Mouse (Mus musculus): ENCODE data around the gene Tjp1. TPM values are rescaled to one million over a fixed set of nuclear protein-coding genes. Genes with fewer than 3 reads are reported as not detected.

Tjp1 gene
- polyA plus RNA-seq (2015; fragmentation: Nextera tagmentation; extraction: Ambion mirVana) = 26.8 and 33.5 TPM in 2 replicates

DNA sequence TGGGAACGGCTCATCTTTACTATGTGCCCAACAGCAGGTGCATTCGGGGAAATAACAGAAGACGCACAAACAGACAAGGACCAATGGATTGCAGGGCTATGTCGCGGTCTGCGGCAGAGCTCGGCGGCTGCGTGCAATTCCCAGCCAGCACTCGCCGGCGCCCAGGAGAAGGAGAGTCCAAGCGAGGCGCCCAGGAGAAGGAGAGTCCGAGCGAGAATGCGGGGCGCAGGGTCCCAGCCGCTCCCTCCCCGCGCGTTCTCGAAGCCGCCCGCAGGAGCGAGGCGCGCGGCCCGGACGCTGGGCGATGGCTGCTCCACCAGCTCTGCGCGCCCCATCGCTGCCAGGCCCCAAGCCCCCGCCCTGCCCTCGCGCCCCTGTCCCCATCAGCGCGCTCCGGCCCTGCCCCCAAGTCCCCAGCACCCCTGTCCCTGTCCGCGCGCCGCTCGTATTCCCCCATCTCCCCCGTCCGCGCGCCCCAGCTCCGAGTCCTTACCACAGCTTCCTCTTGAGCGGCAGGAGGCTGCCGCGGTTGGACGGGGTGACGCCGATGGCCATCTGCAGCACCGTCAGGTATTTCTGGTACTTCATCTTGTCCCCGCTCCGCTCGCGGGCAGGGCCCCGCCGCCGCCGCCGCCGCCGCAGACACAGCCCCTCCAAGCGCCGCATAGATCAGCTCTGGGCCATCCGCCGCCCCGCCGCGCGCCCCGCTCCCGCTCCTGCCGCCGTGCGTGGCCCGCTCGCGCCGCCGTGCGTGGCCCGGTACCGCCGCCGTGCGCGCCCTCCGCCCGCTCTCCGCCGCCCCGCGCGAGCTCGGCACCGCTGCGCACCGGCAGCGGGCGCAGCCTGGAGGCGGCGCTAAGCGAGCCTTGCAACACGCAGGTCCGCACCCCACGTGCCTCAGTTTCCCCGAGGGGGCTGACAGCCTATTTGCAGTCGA is at the start of gene Tjp1:
Gene Tjp1, minus strand, starts transcription at position 711 of the 937 bp plus-strand sequence.
- no peaks in the 10 kb centered on the region for H3K9me3 ChIP-seq
- H3K9ac ChIP-seq = peak within 1 kb of the TSS; percentile 78
- peak within 1 kb of the TSS; percentile 94 for H3K27ac ChIP-seq (replicated peaks)
- peaks cover 25% of the 10 kb centered on the region for H3K4me1 ChIP-seq (replicated peaks)
- H3K4me2 ChIP-seq = peak within 1 kb of the TSS; percentile 69
- WGBS = under 1% methylated on average over 107 of the region's 115 CpGs
- H3K27me3 ChIP-seq = peaks cover 20% of the 10 kb centered on the region; the same call in 1 of the 2 replicates
- H3K36me3 ChIP-seq = no peaks in the 10 kb centered on the region
- H3K4me3 ChIP-seq = peak within 1 kb of the TSS; percentile 92
- peak; percentile 89 for ATAC-seq (ENCODE audit: low FRiP score, low read depth)

DNA sequence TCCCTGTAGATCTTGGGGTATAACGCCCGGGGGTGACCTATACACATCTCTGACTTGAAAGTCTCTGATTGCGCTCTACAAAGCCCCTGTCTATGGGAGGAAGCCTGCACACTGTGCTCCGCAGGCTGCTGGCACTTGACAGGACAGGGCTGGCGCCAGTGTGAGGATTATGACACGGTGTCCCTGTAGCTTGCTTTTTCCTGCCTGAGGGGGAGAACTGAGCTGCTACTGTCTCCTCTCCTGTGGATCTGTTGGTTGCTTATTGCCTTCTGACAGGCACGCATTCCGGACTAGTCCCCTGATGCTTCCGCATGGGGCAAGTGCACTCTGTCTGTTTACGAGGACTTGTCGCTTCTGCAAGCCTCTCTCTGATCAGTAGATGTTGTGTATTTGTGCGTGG is 49.5 kb upstream of the Tjp1 start:
- H3K4me2 ChIP-seq = peak overlapping the region; percentile 19; the same call in 1 of the 2 replicates
- no peak overlapping the region for H3K4me3 ChIP-seq
- WGBS = 38% methylated on average over 12 of the region's 12 CpGs
- peak; percentile 85; the same call in 1 of the 2 replicates for ATAC-seq (ENCODE audit: low FRiP score, low read depth)
- no peaks in the 10 kb centered on the region for H3K36me3 ChIP-seq
- no peak overlapping the region for H3K9ac ChIP-seq
- peaks cover 8% of the 10 kb centered on the region for H3K4me1 ChIP-seq (replicated peaks)
- H3K27me3 ChIP-seq = no peaks in the 10 kb centered on the region
- no peak overlapping the region for H3K27ac ChIP-seq (replicated peaks)
- no peaks in the 10 kb centered on the region for H3K9me3 ChIP-seq

DNA sequence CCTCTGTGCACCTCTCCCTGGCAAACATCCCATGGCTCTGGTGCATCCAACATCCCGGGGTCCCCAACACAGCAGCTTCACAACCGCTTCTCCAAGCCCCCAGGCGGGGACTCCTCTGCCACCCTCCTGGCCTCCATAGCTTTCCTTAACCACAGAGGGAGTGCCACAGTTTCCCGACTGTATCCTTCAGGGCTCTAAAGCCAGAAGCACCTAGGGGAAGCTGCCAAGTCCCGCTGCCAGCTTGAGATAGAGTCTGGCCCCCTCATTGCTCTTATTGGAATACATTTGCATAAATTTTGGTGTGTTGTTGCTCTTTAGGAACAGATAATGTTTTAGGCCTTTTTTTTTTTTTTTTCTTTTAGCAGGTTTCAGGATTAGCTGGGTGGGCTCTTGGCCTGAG is 45.1 kb upstream of the Tjp1 start:
- H3K4me1 ChIP-seq (replicated peaks) = peaks cover 8% of the 10 kb centered on the region
- no peaks in the 10 kb centered on the region for H3K36me3 ChIP-seq
- H3K9me3 ChIP-seq = no peaks in the 10 kb centered on the region
- no peak for ATAC-seq (ENCODE audit: low FRiP score, low read depth)
- no peak overlapping the region for H3K4me2 ChIP-seq
- 39% methylated on average over 5 of the region's 5 CpGs for WGBS
- H3K27ac ChIP-seq (replicated peaks) = no peak overlapping the region
- no peak overlapping the region for H3K9ac ChIP-seq
- H3K27me3 ChIP-seq = no peaks in the 10 kb centered on the region
- H3K4me3 ChIP-seq = no peak overlapping the region

DNA sequence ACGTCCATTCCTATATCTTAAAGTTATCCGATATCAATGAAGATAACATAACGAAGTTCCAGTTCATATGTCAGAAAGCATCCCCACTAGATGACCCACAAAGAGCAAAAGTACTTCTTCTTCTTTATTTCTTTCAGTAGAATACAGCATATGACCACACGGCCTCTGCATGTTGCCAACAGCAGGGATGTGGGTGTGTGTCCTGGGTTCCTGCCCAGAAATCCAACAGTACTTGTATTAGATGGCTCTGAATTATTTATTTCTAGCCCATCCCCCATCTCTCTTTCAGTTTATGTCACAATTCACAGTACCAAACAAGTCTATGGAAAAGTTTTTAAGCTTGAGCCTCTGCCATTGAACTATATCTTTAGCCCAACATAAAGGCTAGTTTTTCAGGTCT is 43.1 kb upstream of the Tjp1 start:
- Histone ChIP-seq H3K27ac (replicated peaks) (no peak overlapping the region), H3K36me3 (no peaks in the 10 kb centered on the region), H3K9me3 (no peaks in the 10 kb centered on the region), H3K4me2 (no peak overlapping the region), H3K4me1 (replicated peaks) (peaks cover 3% of the 10 kb centered on the region; the same call in 1 of the 2 replicates), H3K4me3 (no peak overlapping the region), H3K27me3 (no peaks in the 10 kb centered on the region), H3K9ac (no peak overlapping the region)
- WGBS = 82% methylated on average over 4 of the region's 4 CpGs
- no peak for ATAC-seq (ENCODE audit: low FRiP score, low read depth)

DNA sequence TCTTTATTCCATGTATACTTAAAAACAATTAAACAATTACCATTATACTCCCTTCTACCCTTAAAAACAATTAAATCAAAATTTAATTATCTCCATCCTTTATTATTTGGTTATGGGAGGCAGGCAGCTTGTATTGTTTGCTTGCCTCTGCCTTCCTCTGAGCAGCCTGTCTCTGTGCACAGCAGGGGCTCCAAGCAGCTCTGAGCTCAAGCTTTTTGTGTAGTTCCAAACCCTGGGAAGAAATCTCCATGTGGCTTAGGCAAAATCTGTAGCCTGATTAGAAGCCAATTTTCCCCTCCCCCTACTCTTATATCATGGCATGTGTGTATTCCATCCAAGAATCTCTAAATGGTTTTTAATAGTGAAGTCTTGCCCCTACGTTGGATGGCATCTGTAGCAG is 28.4 kb upstream of the Tjp1 start:
- Histone ChIP-seq H3K4me1 (replicated peaks) (no peaks in the 10 kb centered on the region), H3K9ac (no peak overlapping the region), H3K36me3 (no peaks in the 10 kb centered on the region), H3K4me3 (no peak overlapping the region), H3K4me2 (no peak overlapping the region), H3K9me3 (no peaks in the 10 kb centered on the region), H3K27me3 (no peaks in the 10 kb centered on the region), H3K27ac (replicated peaks) (no peak overlapping the region)
- 17% methylated on average over 1 of the region's 1 CpGs for WGBS
- ATAC-seq (ENCODE audit: low FRiP score, low read depth) = no peak

DNA sequence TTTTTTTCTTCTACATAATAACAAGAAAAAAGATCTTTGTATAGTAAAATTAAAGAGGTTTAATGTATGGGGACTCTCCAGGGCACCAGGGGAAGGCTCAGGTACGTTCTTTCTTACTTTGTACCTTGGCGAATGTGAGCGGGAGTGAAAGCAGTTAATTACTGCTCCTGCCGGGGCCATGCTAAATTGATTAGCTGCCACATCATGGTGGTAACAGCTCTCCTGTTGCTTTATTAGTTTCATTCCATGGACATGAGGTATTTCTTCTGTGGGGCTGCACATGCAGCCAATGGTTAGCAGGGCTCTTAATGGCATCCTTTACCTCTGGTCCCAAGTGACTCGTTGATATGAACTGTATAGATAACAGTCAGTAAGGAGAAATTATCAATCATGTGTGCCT is 18.2 kb upstream of the Tjp1 start:
- H3K9me3 ChIP-seq = no peaks in the 10 kb centered on the region
- no peak overlapping the region for H3K4me2 ChIP-seq
- H3K27me3 ChIP-seq = no peaks in the 10 kb centered on the region
- H3K36me3 ChIP-seq = no peaks in the 10 kb centered on the region
- H3K9ac ChIP-seq = no peak overlapping the region
- no peak for ATAC-seq (ENCODE audit: low FRiP score, low read depth)
- no peak overlapping the region for H3K4me3 ChIP-seq
- 41% methylated on average over 5 of the region's 5 CpGs for WGBS
- H3K27ac ChIP-seq (replicated peaks) = no peak overlapping the region
- H3K4me1 ChIP-seq (replicated peaks) = no peaks in the 10 kb centered on the region

DNA sequence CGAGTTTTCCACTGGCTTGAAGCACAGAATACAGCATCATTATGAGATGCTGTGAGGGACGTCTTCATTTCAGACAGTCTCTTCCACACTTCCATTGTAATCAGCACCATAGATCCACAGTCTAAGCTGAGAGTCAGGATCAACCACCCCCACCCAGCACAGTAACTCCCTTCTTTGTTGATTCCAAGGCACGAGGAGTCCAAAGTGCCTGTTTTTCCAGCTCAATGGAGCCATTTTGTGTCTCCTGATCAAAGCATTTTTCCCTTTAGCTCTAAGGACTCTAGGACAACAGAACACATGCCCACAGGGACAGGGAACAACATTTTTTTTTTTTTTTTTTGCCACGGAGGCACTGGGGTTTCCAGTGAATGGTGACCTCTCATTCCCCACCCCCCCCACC is 5.1 kb upstream of the Tjp1 start:
- H3K27ac ChIP-seq (replicated peaks) = no peak overlapping the region
- 0 out of 2 replicates have a peak, but pooled peaks cover 4% of the 10 kb centered on the region for H3K4me1 ChIP-seq (replicated peaks)
- no peaks in the 10 kb centered on the region for H3K9me3 ChIP-seq
- ATAC-seq (ENCODE audit: low FRiP score, low read depth) = peak; percentile 48; the same call in 1 of the 2 replicates
- no peak overlapping the region for H3K4me2 ChIP-seq
- no peak overlapping the region for H3K4me3 ChIP-seq
- H3K36me3 ChIP-seq = no peaks in the 10 kb centered on the region
- 4% methylated on average over 4 of the region's 4 CpGs for WGBS
- no peak overlapping the region for H3K9ac ChIP-seq
- peaks cover 30% of the 10 kb centered on the region; the same call in 1 of the 2 replicates for H3K27me3 ChIP-seq

DNA sequence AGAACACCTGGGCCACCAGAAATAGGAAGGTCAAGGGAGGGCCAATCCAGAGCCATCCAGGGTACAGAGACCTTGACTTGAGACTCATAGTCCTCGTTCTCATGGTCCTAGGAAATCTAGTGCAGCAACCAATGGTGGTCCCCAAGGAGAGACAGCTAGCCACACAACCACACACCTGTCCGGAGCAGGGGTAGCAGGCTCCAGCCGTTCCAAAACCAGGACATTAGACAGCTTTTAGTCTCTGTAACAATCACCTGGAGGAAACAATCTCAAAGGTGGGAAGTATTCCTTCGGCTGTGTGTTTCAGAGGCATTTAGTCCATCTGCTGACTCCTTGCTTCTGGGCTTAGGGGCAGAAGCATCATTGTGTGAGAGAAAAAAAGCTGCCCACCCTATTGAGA is 4.5 kb downstream of the Tjp1 start:
- Histone ChIP-seq H3K27ac (replicated peaks) (no peak overlapping the region), H3K27me3 (no peaks in the 10 kb centered on the region), H3K4me3 (no peak overlapping the region), H3K36me3 (no peaks in the 10 kb centered on the region), H3K9ac (no peak overlapping the region), H3K9me3 (no peaks in the 10 kb centered on the region), H3K4me1 (replicated peaks) (peaks cover 25% of the 10 kb centered on the region), H3K4me2 (no peak overlapping the region)
- 89% methylated on average over 4 of the region's 4 CpGs for WGBS
- ATAC-seq (ENCODE audit: low FRiP score, low read depth) = no peak

DNA sequence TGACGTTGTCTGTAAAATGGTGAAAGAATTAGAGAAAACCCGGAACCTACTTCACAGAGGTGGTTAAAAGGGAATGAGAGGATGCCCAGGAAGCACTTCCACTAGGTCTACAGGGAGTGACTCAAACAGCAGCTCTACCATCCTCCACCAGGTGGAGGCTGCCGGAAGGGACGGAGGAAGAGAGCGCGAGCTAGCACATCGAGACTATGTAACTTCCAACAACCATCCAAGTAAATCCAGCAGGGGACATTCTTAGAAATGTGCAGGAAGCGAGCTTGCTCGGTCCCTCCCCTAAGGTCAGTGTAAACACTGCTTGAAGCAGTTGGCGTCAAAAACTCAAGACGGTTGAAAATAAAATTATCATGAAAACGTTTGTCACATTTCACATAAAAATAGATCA is 5.1 kb downstream of the Tjp1 start:
- Histone ChIP-seq H3K4me1 (replicated peaks) (peaks cover 21% of the 10 kb centered on the region), H3K27ac (replicated peaks) (no peak overlapping the region), H3K9ac (no peak overlapping the region), H3K9me3 (no peaks in the 10 kb centered on the region), H3K36me3 (no peaks in the 10 kb centered on the region), H3K4me2 (no peak overlapping the region), H3K4me3 (no peak overlapping the region), H3K27me3 (no peaks in the 10 kb centered on the region)
- 74% methylated on average over 12 of the region's 12 CpGs for WGBS
- ATAC-seq (ENCODE audit: low FRiP score, low read depth) = no peak

DNA sequence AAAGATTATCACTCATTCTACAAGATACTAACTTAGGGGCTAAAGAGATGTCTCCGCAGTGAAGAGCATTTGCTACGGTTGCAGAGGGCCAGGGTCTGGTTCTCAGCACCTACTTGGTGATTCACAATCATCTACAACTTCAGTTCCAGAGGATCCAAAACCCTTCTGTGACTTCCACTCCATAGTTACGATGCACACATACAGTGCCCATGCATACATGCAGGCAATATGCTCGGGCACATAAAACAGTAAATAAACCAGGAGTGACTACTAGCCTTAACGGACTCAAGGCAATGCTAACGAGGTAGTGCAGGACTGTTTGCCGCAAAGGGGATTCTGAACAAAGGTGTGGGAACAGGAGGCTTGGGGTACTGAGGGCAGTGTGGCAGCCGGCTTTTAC is 7.0 kb downstream of the Tjp1 start:
- no peak overlapping the region for H3K4me3 ChIP-seq
- no peak overlapping the region for H3K27ac ChIP-seq (replicated peaks)
- no peaks in the 10 kb centered on the region for H3K9me3 ChIP-seq
- no peaks in the 10 kb centered on the region for H3K27me3 ChIP-seq
- no peaks in the 10 kb centered on the region for H3K36me3 ChIP-seq
- no peak overlapping the region for H3K9ac ChIP-seq
- no peak for ATAC-seq (ENCODE audit: low FRiP score, low read depth)
- peaks cover 7% of the 10 kb centered on the region; the same call in 1 of the 2 replicates for H3K4me1 ChIP-seq (replicated peaks)
- WGBS = 91% methylated on average over 8 of the region's 8 CpGs
- no peak overlapping the region for H3K4me2 ChIP-seq

DNA sequence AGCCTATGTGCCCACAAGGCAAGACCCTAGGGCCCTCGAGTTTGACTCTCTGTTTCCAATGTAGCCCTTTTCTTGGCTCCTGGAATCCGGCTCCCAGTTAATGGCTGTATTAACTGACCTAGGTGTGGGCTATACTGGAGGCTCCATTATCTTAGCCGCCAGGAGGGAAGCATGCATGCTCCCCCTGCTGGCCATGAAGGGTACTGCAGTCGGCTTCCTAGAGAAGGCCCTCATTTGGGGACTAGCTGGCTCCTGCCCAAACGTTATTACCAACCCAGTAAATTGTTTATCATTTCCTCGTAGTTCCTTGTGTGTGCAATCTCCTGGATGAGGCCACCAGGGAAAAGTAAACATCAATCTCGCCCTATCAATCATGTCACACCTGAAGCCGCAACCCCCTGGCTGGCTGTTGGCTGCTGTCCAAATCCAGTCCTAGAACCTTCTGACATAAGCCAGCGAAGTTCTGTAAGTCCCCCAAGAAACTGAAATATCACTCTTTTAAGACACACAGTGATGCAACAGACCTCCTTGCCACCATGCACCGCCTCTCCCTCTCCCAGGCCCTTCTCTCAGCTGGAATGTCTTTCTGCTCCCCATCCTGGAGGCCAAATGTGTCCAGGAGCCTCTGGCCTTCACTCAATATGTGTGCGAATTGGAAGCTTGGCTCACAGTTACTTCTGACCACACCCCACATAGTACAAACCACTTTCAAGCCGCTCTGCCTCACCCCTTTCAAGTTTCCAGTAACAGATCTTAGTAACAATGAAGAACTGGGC is 7.6 kb downstream of the Tjp1 start:
- Histone ChIP-seq H3K4me3 (no peak overlapping the region), H3K4me2 (no peak overlapping the region), H3K27ac (replicated peaks) (no peak overlapping the region), H3K27me3 (no peaks in the 10 kb centered on the region), H3K36me3 (no peaks in the 10 kb centered on the region), H3K4me1 (replicated peaks) (0 out of 2 replicates have a peak, but pooled peaks cover 5% of the 10 kb centered on the region), H3K9ac (no peak overlapping the region), H3K9me3 (no peaks in the 10 kb centered on the region)
- 41% methylated on average over 12 of the region's 12 CpGs for WGBS
- no peak; the same call in 1 of the 2 replicates for ATAC-seq (ENCODE audit: low FRiP score, low read depth)

DNA sequence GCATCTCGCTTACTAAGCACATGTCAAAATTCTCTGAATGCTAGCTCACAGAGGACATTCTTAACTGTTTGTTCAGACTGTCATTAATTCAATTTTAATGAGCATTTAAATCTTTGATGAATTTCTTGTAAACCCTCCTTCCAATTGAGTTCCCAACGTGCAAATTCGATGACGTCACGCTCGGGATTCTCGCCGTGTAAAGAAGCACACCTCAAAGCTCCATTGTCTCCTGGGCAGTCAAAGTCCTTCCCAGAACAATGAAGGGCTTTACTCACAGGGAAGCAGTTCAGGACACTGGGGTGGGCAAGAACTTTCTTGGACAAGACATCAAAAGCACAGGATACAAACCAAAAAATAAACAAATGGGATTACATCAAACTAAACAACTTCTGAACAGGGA is 10.7 kb downstream of the Tjp1 start:
- WGBS = 36% methylated on average over 8 of the region's 8 CpGs
- no peaks in the 10 kb centered on the region for H3K9me3 ChIP-seq

More for the DNA sequence above, 10.7 kb downstream of the Tjp1 start:
- no peak overlapping the region for H3K27ac ChIP-seq (replicated peaks)
- H3K4me1 ChIP-seq (replicated peaks) = peaks cover 21% of the 10 kb centered on the region
- no peak for ATAC-seq (ENCODE audit: low FRiP score, low read depth)
- no peak overlapping the region for H3K4me2 ChIP-seq
- no peak overlapping the region for H3K4me3 ChIP-seq
- no peaks in the 10 kb centered on the region for H3K27me3 ChIP-seq
- H3K36me3 ChIP-seq = no peaks in the 10 kb centered on the region
- H3K9ac ChIP-seq = no peak overlapping the region

Measured in hindbrain, embryonic 15.5 days (tissue).